Mouse (Mus musculus): ENCODE results near the gene Mesd.

The Mesd gene

DNA sequence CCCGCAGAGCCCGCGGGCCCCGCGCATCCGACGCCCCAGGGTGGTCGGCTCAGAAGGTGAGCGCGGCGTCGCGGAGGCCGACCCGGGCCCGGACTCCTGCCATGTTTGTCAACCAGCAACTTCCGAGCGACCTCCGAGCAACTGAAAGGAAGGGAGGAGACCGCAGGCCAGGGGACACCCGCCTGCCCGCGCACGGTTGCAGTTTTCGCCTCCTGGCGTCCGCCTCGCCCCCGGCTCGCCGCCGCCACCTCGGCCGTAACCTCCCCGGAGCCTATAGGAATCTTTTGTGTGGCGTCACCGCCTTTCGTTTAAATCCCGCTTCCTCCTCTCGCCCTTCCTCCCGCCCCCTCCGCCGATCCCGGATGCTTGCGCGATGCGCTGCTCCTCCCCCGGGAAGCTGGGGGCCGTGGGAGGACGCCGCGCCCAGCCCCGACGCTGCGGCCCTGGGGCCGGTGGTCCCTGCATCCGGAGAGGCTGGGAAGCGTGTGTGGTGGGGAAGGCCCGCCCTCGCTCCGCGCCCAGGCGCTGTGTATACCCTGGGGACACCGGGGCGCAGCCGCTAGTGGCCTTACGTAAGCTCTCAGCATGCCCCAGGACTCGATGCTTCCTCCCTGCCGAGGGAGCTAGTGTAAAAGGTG lies at the start of gene Mesd, which contains the start of gene Tlnrd1:
TSS of gene Mesd (plus strand) at position 446 of the 638 bp plus-strand sequence.
TSS of gene Tlnrd1 (minus strand) at position 285 of the 638 bp plus-strand sequence.
- DNase-seq = peak; percentile 86

- no peak for DNase-seq
Observed at GRCm38 (mm10) chr7:83838525-83839224, 45.6 kb upstream of the Mesd start.

- DNase-seq = no peak
Observed at GRCm38 (mm10) chr7:83840076-83840475, 44.2 kb upstream of the Mesd start.

DNA sequence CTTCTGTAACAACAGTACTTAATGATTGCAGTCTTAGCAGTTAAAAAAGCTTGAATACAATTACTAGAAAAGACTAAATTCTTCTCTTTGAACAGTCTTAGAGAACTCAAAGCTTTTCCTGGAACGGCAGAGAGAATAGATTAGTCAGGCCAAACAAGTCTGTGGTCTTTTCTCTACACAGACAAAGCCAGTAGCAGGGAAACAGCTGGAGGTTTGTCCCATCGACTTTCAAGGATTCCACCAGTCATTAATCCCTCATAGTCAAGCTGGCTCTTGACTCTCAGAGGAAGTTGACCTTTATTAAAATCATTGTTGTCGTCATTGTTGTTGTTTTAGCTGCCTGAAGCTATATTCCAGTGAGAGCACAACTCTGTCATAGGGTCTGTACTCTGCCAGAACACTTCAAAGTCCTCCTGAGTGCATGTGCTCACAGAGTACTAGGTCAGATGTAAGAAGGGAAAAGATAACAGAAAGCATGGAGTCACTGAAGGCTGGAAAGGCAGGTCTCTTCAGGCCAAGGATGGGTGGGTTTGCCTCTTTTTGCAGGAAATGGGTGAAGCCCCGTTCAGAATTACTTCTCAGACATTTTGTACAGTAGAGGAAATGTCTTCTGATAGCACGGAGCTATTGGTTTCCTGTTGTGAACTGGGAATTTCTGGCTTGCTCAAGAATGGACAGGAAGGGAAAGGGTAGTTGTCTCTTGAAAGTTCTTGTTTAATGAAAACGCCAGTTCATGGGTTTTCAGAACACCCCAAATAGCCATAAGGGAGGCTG lies 41.6 kb upstream of the Mesd start:
- DNase-seq = no peak

DNA sequence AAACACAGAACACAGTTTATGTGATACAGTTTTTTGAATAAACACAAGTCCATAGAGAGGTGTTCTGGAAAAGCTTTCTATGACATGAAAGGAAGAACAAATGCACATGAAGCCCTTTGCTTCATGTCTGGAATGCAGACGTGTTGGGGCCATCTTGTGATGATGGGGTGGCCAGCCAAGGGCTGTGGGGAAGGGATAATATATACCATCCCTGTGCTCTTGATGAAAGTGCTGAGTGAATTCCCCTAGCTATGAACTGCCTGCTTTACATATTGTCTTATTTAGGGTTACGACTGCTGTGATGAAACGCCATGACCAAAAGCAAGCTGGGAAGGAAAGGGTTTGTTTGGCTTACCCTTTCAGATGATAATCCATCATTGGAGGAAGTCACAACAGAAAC lies 39.5 kb upstream of the Mesd start:
- DNase-seq = no peak

- DNase-seq = no peak
Observed at GRCm38 (mm10) chr7:83847187-83848075, 36.8 kb upstream of the Mesd start.

DNA sequence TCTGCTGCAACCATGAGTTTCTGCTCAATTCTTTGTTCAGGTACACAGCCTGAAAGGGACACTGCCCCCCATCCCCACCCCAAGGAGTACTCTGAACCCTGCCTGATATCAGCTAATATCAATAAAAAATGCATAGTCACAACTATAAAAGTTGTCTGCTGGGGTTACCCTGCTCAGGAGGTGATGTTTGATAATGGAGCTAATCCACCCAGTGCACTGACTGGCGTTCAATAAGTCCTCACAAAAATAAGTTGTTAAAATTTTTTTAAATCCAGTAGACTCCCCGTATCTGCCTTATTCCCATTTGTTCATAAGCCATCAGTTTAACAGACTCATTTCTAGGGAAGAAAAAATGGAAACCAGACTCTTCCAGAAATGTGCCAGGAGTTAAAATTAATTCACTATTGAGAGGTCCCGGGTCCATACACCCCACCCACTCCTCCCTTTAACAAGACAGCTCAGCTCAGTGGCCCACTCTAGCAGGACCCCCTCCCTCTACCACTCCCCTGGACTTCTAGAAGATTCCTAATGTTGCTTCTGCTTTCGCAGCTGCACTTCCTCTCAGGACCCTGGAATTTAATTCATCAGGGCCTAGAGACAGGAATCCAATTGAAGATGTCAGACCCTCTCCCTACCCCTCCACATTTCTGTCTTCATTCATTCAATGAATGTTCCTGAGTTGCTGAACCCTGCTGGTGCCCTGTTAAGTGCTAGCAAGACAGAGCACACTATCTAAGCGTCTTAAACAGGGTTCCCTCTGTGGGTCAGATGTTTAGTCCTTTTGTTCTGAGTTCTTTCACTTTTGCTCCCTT lies 32.5 kb upstream of the Mesd start:
- no peak for DNase-seq

DNA sequence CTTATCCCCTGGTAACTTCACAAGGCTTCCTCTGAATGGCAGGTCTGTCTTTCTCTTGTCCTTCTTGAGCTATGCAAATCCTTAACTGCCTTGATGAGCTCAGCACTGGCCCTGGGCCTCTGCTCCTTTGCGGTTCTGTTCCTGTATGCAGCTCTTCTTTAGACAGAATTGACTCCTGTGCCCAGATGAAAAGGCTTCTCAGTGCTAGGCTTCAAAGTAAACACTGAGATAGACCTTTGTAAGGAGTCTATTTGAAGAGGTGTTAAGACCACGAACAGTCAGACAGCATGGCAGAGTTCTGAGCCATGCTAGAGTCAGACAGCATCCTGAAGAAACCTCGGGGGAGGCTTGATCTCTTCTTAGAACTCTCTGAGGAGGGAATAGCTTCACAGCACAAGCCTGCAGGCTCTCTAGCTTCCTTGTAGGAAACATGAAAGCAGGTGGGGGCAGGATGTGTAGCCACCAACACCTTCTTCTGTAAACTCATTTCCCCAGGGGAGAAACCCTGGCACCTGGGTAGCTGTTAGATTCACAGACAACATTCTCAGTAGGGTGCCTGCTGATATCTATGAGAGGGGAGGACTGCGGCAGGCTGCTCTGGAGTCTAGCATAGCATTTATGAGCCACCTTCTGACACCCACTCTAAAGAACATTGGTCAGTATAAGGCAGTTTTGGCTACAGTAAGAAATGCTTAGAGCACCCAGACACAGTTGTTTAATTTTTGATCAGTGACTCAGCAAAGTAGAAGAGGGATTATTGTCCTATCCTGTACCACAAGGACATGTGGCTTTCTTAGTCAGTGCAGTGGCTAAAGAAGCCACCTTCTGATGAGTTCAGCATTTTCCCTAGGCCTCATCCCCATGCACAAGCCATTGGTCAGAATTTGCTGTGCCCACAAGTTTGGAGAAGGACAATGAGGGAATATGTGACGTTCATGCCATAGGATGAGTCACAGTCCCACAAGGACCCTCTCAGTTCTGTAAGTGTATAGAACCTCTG lies 31.6 kb upstream of the Mesd start:
- DNase-seq = no peak

- no peak for DNase-seq
Observed at GRCm38 (mm10) chr7:83855203-83855602, 29.1 kb upstream of the Mesd start.

GRCm38 (mm10) chr7:83856353-83857207 lies 27.7 kb upstream of the Mesd start:
- DNase-seq = no peak

- DNase-seq = no peak
Observed at GRCm38 (mm10) chr7:83857208-83857488, 27.1 kb upstream of the Mesd start.

DNA sequence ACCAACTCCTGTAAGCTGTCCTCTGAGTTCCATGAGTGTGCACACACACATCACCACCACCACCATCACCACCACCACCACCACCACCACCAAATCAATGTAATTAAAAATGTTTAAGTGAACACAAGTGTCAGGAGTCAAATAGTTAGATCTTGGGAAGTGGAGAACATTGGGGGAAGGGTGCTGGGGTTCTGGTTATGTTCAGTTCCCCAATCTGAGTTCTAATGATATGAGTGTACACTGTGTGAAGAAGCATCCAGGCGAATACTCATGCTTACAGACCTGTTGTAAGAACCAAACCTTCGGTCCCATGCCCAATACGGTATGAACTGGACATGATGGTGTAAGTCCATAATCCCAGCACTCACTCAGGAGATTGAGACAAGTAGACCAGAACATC lies 26.3 kb upstream of the Mesd start:
- no peak for DNase-seq

DNA sequence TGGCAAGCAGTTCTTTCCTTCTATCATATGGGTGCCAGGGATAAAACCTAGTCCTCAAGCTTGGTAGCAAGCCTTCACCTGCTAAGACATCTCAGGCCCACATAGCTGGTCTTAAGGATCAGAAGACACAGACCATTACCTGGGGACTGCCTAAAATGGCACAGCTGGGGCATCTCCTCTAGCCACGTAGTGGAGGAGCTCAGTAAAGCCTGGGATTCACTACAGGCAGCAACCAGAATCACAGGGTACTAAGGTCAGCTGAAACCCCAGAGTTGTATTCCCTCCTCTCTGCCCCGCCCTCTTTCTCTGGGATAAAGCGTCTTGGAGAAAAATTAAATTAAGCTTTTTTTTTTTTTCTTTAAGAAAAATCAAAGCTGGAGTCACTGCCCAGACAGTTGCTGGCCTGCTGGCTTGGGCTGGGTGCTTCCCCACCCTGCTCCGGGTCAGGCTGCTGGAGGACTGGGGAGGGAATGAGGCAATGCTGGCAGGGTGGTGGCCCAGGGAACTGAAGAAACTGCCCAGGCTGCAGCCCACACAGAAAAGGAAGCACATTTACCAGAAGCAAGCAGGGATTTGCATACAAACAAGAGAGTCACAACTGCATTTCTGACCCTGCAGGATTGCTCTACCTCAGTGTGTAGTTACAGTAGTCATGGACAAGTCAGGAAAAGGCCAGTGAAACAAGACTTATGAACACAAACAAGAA lies 24.7 kb upstream of the Mesd start:
- DNase-seq = no peak

DNA sequence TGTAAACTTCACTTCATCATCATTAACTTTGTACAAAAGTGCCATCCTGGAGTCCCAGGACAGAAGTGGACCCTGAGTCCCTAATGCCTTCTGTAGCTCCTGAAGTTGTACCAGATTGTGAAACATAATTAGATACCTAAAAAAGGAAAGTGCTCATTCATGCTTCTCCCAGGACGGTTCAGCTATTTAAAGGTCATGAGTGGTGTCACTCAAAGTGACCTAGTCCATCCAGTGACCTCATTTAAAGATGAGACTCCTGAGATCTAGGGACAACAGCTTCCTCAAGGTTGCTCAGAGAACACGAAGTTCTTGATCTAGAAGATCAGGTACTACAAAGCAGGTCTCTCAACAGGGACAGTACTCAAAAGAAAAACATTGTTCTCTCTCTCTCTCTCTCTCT lies 20.7 kb upstream of the Mesd start:
- DNase-seq = no peak

GRCm38 (mm10) chr7:83868200-83868599 lies 16.1 kb upstream of the Mesd start:
- DNase-seq = no peak

- no peak for DNase-seq
Observed at GRCm38 (mm10) chr7:83869839-83870543, 14.3 kb upstream of the Mesd start.

DNA sequence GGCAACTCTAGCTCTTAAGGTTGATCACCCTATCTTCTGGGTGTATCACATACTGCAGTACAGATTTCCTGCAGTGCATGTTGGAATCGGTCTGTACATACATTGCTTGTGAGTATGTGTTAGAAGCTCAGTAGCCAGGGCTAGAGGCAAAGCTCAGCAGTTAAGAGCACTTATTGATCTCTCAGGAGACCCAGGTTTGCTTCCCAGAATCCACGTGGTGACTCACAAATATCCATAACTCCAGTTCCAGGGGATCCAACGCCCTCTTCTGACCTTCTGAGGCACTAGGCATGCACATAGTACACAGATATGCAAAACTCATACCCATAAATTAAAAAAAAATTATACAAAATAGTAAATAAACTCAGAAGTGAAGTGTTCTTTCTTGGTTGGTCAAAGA lies 7.2 kb upstream of the Mesd start:
- DNase-seq = no peak

DNA sequence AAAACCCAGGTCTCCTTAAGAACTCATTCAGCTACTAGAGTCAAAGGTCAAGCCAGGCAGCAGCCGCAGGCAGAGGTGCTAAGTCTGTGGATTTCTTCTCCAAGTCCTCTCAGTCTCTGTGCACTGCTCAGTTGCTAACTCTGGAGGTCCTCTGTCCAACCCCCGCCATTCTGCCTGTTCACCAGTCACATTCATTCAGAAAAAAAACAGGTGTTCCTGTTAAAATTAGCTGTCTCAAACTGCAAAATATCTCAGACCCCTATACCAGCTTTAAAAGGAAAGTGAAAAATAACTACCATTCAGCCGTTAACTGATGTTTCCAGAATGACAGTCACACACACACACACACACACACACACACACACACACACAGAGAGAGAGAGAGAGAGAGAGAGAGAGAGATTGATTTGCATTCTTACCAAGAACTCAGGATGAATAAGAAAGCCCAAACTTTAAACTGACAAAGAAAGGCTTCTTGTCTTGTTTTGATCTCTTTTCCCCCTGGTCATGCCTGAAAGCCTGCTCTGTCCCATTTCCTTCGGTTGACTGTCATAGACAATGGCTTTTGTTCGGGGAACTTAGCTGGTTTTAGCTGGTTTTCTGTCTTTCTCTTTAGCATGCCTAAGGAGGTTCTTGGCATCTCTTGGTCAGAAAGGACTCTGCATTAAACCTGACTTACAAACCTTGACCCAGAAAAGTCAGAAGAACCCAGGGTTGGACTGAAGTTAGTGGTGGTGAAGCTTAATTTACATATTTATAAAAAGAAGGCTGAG lies 5.4 kb upstream of the Mesd start:
- DNase-seq = no peak
